Mouse (Mus musculus) cerebellum, adult 2 months (tissue): ENCODE measurements around the gene Rsl24d1.

Experiments used
- CTCF ChIP-seq: fragments of 200-500 bp; IDR thresholded peaks from 2 replicates; pipeline ENCODE4 v1.5.1; 2011; ENCODE audit warnings: low read depth, mild to moderate bottlenecking, control low read depth, low read length, moderate library complexity, borderline replicate concordance; ENCODE audit not compliant: insufficient read depth
- POLR2A ChIP-seq: fragments of 200-500 bp; IDR thresholded peaks from 2 replicates; pipeline ENCODE4 v1.6.1; 2011; ENCODE audit warnings: low read length, control low read depth, borderline replicate concordance; ENCODE audit not compliant: insufficient read depth

DNA sequence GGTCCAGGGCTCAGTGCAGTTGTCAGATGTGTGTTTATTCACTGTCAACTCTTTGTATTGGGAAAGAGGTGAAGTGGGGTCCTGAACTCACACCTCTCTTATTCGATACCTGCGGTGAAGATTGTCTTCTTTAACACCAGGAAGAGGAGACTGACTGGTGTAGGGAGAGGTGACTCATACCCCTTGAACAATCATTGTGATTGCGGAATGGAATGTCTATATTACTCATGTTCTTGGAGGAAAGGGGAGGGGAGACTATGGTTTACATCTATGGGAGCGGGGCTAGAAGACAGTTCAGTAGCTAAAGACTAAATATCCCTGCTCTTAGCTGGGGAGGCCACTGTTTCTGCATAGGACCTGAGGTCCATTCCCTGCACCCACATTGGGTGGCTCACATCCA lies 17.3 kb downstream of the Rsl24d1 start:
- TF ChIP-seq POLR2A (no peak), CTCF (no peak)
